Mouse (Mus musculus): Measurements from ENCODE around the gene Hdgfl2. TPM values are rescaled to one million over a fixed set of nuclear protein-coding genes. Genes with fewer than 3 reads are reported as not detected.

The Hdgfl2 gene
- total RNA-seq (2021), result 10 to 100 TPM; 59.9 to 62.0 TPM
- long read RNA-seq, experiment 1, transcript Hdgfl2-210 (16 exons, 2,238 nt), result minor isoform, 17 of 157 reads
- long read RNA-seq, experiment 1, transcript Hdgfl2-212 (16 exons, 2,270 nt), result major isoform, 51 of 157 reads
- long read RNA-seq, experiment 1, transcript Hdgfl2-201 (16 exons, 2,264 nt), result minor isoform, 6 of 157 reads
- long read RNA-seq, experiment 1, partial matches to known transcripts, result 10 of 157 reads
- long read RNA-seq, experiment 1, other reads (novel, unspliced or antisense), result 73 of 157 reads
- long read RNA-seq, experiment 2, transcript Hdgfl2-212 (16 exons, 2,270 nt), result major isoform, 23 of 50 reads
- long read RNA-seq, experiment 2, partial matches to known transcripts, result 1 of 50 reads
- long read RNA-seq, experiment 2, other reads (novel, unspliced or antisense), result 20 of 50 reads

GRCm38 (mm10) chr17:56078880-56079795 lies at the start of gene Hdgfl2:
TSS of gene Hdgfl2 (plus strand) at chr17:56079634.
- DNase-seq, result peak; percentile 99

GRCm38 (mm10) chr17:56030238-56030870 lies 49.1 kb upstream of the Hdgfl2 start:
- DNase-seq, result no peak

GRCm38 (mm10) chr17:56030919-56031318 lies 48.5 kb upstream of the Hdgfl2 start:
- DNase-seq, result peak; percentile 63 to 76

- DNase-seq, result no peak
Measured at GRCm38 (mm10) chr17:56031431-56031830, 48.0 kb upstream of the Hdgfl2 start.

GRCm38 (mm10) chr17:56032127-56032733 lies 47.2 kb upstream of the Hdgfl2 start:
- DNase-seq, result no peak

- no peak for DNase-seq
Measured at GRCm38 (mm10) chr17:56032831-56033230, 46.6 kb upstream of the Hdgfl2 start.

GRCm38 (mm10) chr17:56034040-56034725 lies 45.3 kb upstream of the Hdgfl2 start:
- no peak for DNase-seq

- no peak for DNase-seq
Measured at GRCm38 (mm10) chr17:56034726-56035100, 44.7 kb upstream of the Hdgfl2 start.

GRCm38 (mm10) chr17:56035216-56035615 lies 44.2 kb upstream of the Hdgfl2 start:
- no peak for DNase-seq

- peak; percentile 99 for DNase-seq
Measured at GRCm38 (mm10) chr17:56036176-56036900, 43.1 kb upstream of the Hdgfl2 start, which contains the start of gene Sh3gl1. TSS of gene Sh3gl1 (minus strand) at chr17:56036635.

GRCm38 (mm10) chr17:56036901-56037287 lies 42.5 kb upstream of the Hdgfl2 start:
- DNase-seq, result no peak

GRCm38 (mm10) chr17:56038583-56039261 lies 40.7 kb upstream of the Hdgfl2 start:
- no peak for DNase-seq

GRCm38 (mm10) chr17:56039345-56039744 lies 40.1 kb upstream of the Hdgfl2 start:
- no peak for DNase-seq

GRCm38 (mm10) chr17:56040030-56040856 lies 39.2 kb upstream of the Hdgfl2 start, which contains the start of gene Chaf1a:
TSS of gene Chaf1a (plus strand) at chr17:56040439.
- peak; percentile 98 for DNase-seq

GRCm38 (mm10) chr17:56040857-56041163 lies 38.6 kb upstream of the Hdgfl2 start:
- DNase-seq, result no peak

GRCm38 (mm10) chr17:56051369-56051768 lies 28.1 kb upstream of the Hdgfl2 start:
- no peak for DNase-seq

- no peak for DNase-seq
Measured at GRCm38 (mm10) chr17:56054938-56055337, 24.5 kb upstream of the Hdgfl2 start.

- DNase-seq, result no peak
Measured at GRCm38 (mm10) chr17:56055945-56056678, 23.3 kb upstream of the Hdgfl2 start.

Measured in adrenal gland, postnatal 36 days (tissue).